Mouse (Mus musculus) liver, embryonic 11.5 days (tissue): ENCODE measurements around the gene Arhgef7. TPM values are rescaled to one million over a fixed set of nuclear protein-coding genes. Genes with fewer than 3 reads are reported as not detected.

Experiments
- ATAC-seq: fragments of 200-750 bp; cut with Nextera tagmentation; replicated peaks from 2 replicates; pipeline ENCODE4 v1.8.0; 2017; ENCODE audit warnings: moderate number of reproducible peaks, mild to moderate bottlenecking, moderate TSS enrichment, moderate library complexity; ENCODE audit not compliant: low FRiP score
- DNase-seq: peaks from one replicate; pipeline ENCODE4 v3.0.0-alpha.2; 2017; ENCODE audit warnings: low spot score
- H3K27ac ChIP-seq: fragments of 300-500 bp; sonication (generic); 2 replicates; pipeline ENCODE4 v1.5.1; 2014; ENCODE audit warnings: mild to moderate bottlenecking, low read depth, low read length, control low read depth
- H3K27me3 ChIP-seq: fragments of 300-500 bp; sonication (generic); replicated peaks from 2 replicates; pipeline ENCODE4 v1.6.1; 2014; ENCODE audit warnings: low read length, mixed read lengths; ENCODE audit not compliant: control insufficient read depth, insufficient read depth
- H3K36me3 ChIP-seq: fragments of 300-500 bp; sonication (generic); 2 replicates; pipeline ENCODE4 v1.6.1; 2014; ENCODE audit warnings: mild to moderate bottlenecking, low read length, moderate library complexity, mixed read lengths; ENCODE audit not compliant: control insufficient read depth, insufficient read depth
- H3K4me1 ChIP-seq: fragments of 300-500 bp; sonication (generic); replicated peaks from 2 replicates; pipeline ENCODE4 v1.6.1; 2014; ENCODE audit warnings: low read length, mixed read lengths; ENCODE audit not compliant: control insufficient read depth, insufficient read depth
- H3K4me2 ChIP-seq: fragments of 300-500 bp; sonication (generic); 2 replicates; pipeline ENCODE4 v1.6.1; 2014; ENCODE audit warnings: mild to moderate bottlenecking, control low read depth, moderate library complexity
- H3K4me3 ChIP-seq: fragments of 300-500 bp; sonication (generic); 2 replicates; pipeline ENCODE4 v1.5.1; 2014; ENCODE audit warnings: low read depth, low read length, control low read depth
- H3K9ac ChIP-seq: fragments of 300-500 bp; sonication (generic); 2 replicates; pipeline ENCODE4 v1.6.1; 2014; ENCODE audit warnings: low read depth, low read length, control low read depth
- H3K9me3 ChIP-seq: fragments of 300-500 bp; sonication (generic); 2 replicates; pipeline ENCODE4 v1.6.1; 2016; ENCODE audit warnings: low read length, inconsistent platforms, mixed read lengths; ENCODE audit not compliant: control insufficient read depth
- WGBS: fragments of 180-500 bp; shearing (Covaris S2); extraction: QIAGEN DNeasy Blood & Tissue Kit; methylation state at CpG from one replicate; pipeline ENCODE4 v1.1.7; 2014; 5-methylcytosine and 5-hydroxymethylcytosine counted together
- polyA plus RNA-seq: library from polyadenylated mRNA; unstranded; fragments of >200 nt; fragmentation: Nextera tagmentation; extraction: Ambion mirVana; gene quantifications from 2 replicates; pipeline ENCODE4 v1.2.1, GENCODE M21; 2014

The Arhgef7 gene
- polyA plus RNA-seq, 1 experiment from 2014 or later: 31.1 TPM

GRCm38 (mm10) chr8:11804914-11805313 lies 77.4 kb downstream of the Arhgef7 start:
- H3K4me1 ChIP-seq: no peaks in the 10 kb centered on the region
- no peaks in the 10 kb centered on the region for H3K9me3 ChIP-seq
- 90% methylated on average over 4 of the region's 4 CpGs for WGBS
- H3K36me3 ChIP-seq: peaks cover 36% of the 10 kb centered on the region
- ATAC-seq (no peak), DNase-seq (no peak)
- H3K4me3 ChIP-seq: no peak overlapping the region
- no peak overlapping the region for H3K9ac ChIP-seq
- no peaks in the 10 kb centered on the region for H3K27me3 ChIP-seq
- no peak overlapping the region for H3K4me2 ChIP-seq
- H3K27ac ChIP-seq: no peak overlapping the region

DNA sequence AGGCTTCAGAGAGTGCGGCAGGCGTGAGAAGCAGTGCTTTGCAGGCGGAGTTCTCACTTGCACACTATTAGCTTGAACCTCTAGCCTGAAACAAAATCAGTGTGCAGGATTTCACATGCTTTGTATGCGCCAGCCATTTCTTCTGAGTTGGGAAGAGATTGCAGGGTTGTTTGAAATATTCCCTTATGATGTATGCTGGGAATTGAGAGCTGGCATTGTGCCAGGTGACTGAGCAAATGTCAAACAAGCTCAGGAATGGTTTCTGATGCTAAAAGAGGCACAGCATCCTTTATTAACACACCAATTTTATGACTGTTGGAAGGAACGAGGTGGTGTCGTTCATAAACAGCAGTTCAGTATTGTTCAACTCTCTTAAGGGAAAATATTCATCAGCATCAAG lies 78.7 kb downstream of the Arhgef7 start:
- H3K36me3 ChIP-seq: peaks cover 43% of the 10 kb centered on the region
- ATAC-seq (no peak), DNase-seq (no peak)
- no peak overlapping the region for H3K9ac ChIP-seq
- no peak overlapping the region for H3K27ac ChIP-seq
- WGBS: 94% methylated on average over 6 of the region's 6 CpGs
- no peak overlapping the region for H3K4me2 ChIP-seq
- H3K9me3 ChIP-seq: no peaks in the 10 kb centered on the region
- no peaks in the 10 kb centered on the region for H3K27me3 ChIP-seq
- H3K4me1 ChIP-seq: no peaks in the 10 kb centered on the region
- no peak overlapping the region for H3K4me3 ChIP-seq

GRCm38 (mm10) chr8:11807361-11807760 lies 79.8 kb downstream of the Arhgef7 start:
- no peak overlapping the region for H3K27ac ChIP-seq
- no peaks in the 10 kb centered on the region for H3K27me3 ChIP-seq
- no peak overlapping the region for H3K4me2 ChIP-seq
- no peak overlapping the region for H3K4me3 ChIP-seq
- H3K36me3 ChIP-seq: peaks cover 41% of the 10 kb centered on the region
- no peak for ATAC-seq
- no peak overlapping the region for H3K9ac ChIP-seq
- 90% methylated on average over 3 of the region's 3 CpGs for WGBS
- H3K4me1 ChIP-seq: no peaks in the 10 kb centered on the region
- DNase-seq: no peak
- H3K9me3 ChIP-seq: no peaks in the 10 kb centered on the region

DNA sequence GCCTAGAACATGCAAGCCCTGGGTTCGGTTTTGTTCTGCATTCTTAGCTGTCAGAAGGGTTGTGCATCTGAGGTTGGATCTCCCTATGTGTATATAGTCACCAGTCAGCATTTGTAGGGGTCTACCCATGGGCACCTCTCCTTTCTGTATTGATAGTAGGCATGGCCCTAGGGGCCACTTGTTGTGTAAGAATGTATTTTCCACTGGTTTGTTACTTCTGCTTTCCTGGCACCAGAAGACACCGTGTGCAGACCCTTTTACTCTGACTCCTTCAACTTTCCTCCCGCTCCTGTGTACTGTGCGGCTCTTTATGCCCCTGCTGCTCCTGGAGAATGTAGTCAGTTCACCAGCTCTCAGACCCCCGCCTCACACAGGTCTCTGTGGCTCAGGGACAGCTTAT lies 80.5 kb downstream of the Arhgef7 start:
- peaks cover 41% of the 10 kb centered on the region for H3K36me3 ChIP-seq
- 87% methylated on average over 5 of the region's 5 CpGs for WGBS
- no peaks in the 10 kb centered on the region for H3K4me1 ChIP-seq
- H3K9me3 ChIP-seq: no peaks in the 10 kb centered on the region
- H3K4me2 ChIP-seq: no peak overlapping the region
- H3K4me3 ChIP-seq: no peak overlapping the region
- H3K9ac ChIP-seq: no peak overlapping the region
- DNase-seq (no peak), ATAC-seq (no peak)
- H3K27ac ChIP-seq: no peak overlapping the region
- no peaks in the 10 kb centered on the region for H3K27me3 ChIP-seq

DNA sequence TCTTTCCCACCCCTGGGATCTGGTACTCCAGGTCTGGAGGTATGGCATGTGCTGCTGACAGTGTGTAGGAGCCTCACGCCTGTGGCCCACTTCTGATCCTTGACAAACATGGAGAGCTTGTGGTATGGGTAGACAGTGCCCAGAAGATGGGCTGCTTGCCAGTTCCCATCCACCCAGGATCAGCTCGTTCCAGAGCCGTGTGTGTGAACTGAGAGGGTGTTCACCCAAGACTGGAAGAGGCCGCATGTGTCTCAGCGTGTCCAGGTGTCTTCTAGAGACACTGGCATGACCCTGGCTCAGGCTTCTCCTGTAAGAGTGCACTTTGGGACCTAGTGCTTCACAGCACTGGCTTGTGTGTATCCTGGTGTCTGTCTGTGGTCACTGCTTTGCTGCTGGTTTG lies 82.9 kb downstream of the Arhgef7 start:
- WGBS: 94% methylated on average over 5 of the region's 5 CpGs
- Histone ChIP-seq H3K36me3 (peaks cover 36% of the 10 kb centered on the region), H3K27ac (no peak overlapping the region)

DNA sequence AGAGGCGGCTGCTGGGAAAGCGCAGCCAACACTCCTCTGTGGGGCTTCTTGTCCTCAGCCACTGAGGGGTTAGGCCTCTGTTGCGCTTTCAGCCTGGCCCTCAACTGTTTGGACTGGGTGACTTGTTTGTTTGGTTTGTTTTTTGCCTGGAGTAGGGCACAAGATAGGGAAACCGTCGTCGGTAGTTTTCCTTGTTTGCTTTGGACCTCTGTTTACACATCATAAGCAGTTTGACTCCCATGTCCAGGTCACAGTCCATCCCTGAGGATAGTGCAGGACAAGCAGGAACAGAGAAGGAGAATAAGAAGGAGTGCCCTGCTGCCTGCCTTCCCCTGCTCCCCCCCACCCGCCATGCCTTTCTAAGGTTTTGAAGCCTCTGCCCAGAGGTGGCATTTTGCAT lies 86.3 kb downstream of the Arhgef7 start:
- ATAC-seq: no peak
- WGBS: 78% methylated on average over 7 of the region's 7 CpGs

More for the DNA sequence above, 82.9 kb downstream of the Arhgef7 start:
- Histone ChIP-seq H3K4me3 (no peak overlapping the region), H3K4me1 (0 out of 2 replicates have a peak, but pooled peaks cover 3% of the 10 kb centered on the region), H3K9ac (no peak overlapping the region), H3K4me2 (no peak overlapping the region), H3K27me3 (no peaks in the 10 kb centered on the region), H3K9me3 (no peaks in the 10 kb centered on the region)
- ATAC-seq (no peak), DNase-seq (no peak)

DNA sequence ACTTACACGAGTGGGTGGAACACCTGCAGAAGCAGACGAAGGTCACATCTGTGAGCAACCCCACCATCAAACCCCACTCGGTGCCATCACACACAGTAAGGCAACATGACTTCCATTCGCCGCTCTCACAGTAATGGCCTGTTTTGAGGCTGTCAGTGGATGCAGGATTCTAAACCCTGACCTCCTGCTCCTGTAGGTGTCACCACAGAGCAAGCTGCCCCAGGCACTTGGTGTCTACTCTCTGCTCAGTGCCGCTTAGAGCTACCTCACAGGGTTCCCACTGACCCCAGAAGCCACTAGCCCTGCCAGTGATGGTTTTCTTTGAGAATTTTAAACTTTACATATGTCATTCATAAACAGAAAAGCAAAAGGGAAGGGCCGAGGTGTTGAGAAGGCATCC lies 87.7 kb downstream of the Arhgef7 start:
- 0 out of 2 replicates have a peak, but pooled peaks cover 3% of the 10 kb centered on the region for H3K4me1 ChIP-seq

More for the DNA sequence above, 86.3 kb downstream of the Arhgef7 start:
- Histone ChIP-seq H3K27ac (no peak overlapping the region), H3K4me3 (no peak overlapping the region), H3K9ac (no peak overlapping the region), H3K9me3 (no peaks in the 10 kb centered on the region), H3K4me1 (0 out of 2 replicates have a peak, but pooled peaks cover 3% of the 10 kb centered on the region), H3K36me3 (peaks cover 37% of the 10 kb centered on the region), H3K27me3 (no peaks in the 10 kb centered on the region), H3K4me2 (no peak overlapping the region)
- DNase-seq: no peak

DNA sequence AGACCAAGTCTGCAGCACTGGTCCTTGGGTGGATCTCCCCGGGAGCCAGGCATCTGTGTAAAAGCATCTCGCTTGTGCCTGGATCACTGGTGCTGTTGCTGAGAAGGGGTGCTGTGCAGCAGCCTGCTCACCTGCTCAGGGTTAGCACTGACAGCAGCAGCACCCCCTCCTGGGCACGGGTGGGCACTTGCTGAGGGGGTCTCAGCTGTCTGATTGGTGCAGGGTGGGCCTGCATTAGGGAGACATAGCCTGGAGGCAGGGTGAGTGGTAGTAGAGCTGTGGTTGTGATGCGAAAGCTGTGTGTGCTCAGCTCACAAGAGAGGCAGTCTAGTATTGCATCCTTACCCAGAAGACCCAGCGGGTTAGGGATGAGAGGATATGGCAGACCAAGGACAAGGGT lies 92.6 kb downstream of the Arhgef7 start:
- H3K27ac ChIP-seq: no peak overlapping the region

More for the DNA sequence above, 87.7 kb downstream of the Arhgef7 start:
- Histone ChIP-seq H3K36me3 (peaks cover 34% of the 10 kb centered on the region), H3K9me3 (no peaks in the 10 kb centered on the region), H3K4me3 (no peak overlapping the region), H3K27me3 (no peaks in the 10 kb centered on the region), H3K9ac (no peak overlapping the region), H3K4me2 (no peak overlapping the region), H3K27ac (no peak overlapping the region)
- no peak for ATAC-seq
- WGBS: 89% methylated on average over 7 of the region's 7 CpGs
- DNase-seq: no peak

GRCm38 (mm10) chr8:11820568-11820967 lies 93.0 kb downstream of the Arhgef7 start:
- Histone ChIP-seq H3K9ac (no peak overlapping the region), H3K36me3 (peaks cover 37% of the 10 kb centered on the region), H3K4me1 (no peaks in the 10 kb centered on the region), H3K27me3 (no peaks in the 10 kb centered on the region), H3K4me2 (no peak overlapping the region), H3K27ac (no peak overlapping the region), H3K9me3 (no peaks in the 10 kb centered on the region), H3K4me3 (no peak overlapping the region)
- DNase-seq: no peak
- ATAC-seq: no peak
- WGBS: 87% methylated on average over 5 of the region's 5 CpGs

More for the DNA sequence above, 92.6 kb downstream of the Arhgef7 start:
- Histone ChIP-seq H3K36me3 (peaks cover 38% of the 10 kb centered on the region), H3K9me3 (no peaks in the 10 kb centered on the region), H3K9ac (no peak overlapping the region), H3K27me3 (no peaks in the 10 kb centered on the region), H3K4me1 (no peaks in the 10 kb centered on the region), H3K4me2 (no peak overlapping the region), H3K4me3 (no peak overlapping the region)
- no peak for DNase-seq
- WGBS: 93% methylated on average over 5 of the region's 5 CpGs
- no peak for ATAC-seq
